Mouse (Mus musculus) heart, embryonic 13.5 days (tissue): ENCODE results near the gene Tor1a. TPM values are rescaled to one million over a fixed set of nuclear protein-coding genes. Genes with fewer than 3 reads are reported as not detected.

Experiments
- ATAC-seq: fragments of 200-750 bp; cut with Nextera tagmentation; 2 replicates; pipeline ENCODE4 v1.8.0; 2017; ENCODE audit warnings: moderate TSS enrichment; ENCODE audit not compliant: insufficient number of reproducible peaks, low FRiP score, low TSS enrichment; ENCODE audit errors: extremely low read depth
- H3K27ac ChIP-seq: fragments of 300-500 bp; sonication (generic); replicated peaks from 2 replicates; pipeline ENCODE4 v1.5.1; 2015; ENCODE audit warnings: moderate library complexity, mild to moderate bottlenecking, inconsistent platforms
- H3K27me3 ChIP-seq: fragments of 300-500 bp; sonication (generic); replicated peaks from 2 replicates; pipeline ENCODE4 v1.6.1; 2015; ENCODE audit warnings: mild to moderate bottlenecking, inconsistent platforms
- H3K36me3 ChIP-seq: fragments of 300-500 bp; sonication (generic); 2 replicates; pipeline ENCODE4 v1.6.1; 2015; ENCODE audit warnings: mild to moderate bottlenecking, inconsistent platforms
- H3K4me1 ChIP-seq: fragments of 300-500 bp; sonication (generic); 2 replicates; pipeline ENCODE4 v1.6.1; 2015; ENCODE audit warnings: inconsistent platforms
- H3K4me2 ChIP-seq: fragments of 300-500 bp; sonication (generic); 2 replicates; pipeline ENCODE4 v1.6.1; 2015; ENCODE audit warnings: inconsistent platforms, mild to moderate bottlenecking, moderate library complexity
- H3K4me3 ChIP-seq: fragments of 300-500 bp; sonication (generic); 2 replicates; pipeline ENCODE4 v1.5.1; 2015; ENCODE audit warnings: moderate library complexity, mild to moderate bottlenecking, inconsistent platforms
- H3K9ac ChIP-seq: fragments of 300-500 bp; sonication (generic); 2 replicates; pipeline ENCODE4 v1.6.1; 2015; ENCODE audit warnings: inconsistent platforms, mild to moderate bottlenecking, moderate library complexity
- H3K9me3 ChIP-seq: fragments of 300-500 bp; sonication (generic); 2 replicates; pipeline ENCODE4 v1.6.1; 2016; ENCODE audit warnings: inconsistent platforms
- WGBS: fragments of 180-500 bp; shearing (Covaris S2); methylation state at CpG from one replicate; pipeline ENCODE4 v1.1.7; 2015; ENCODE audit warnings: mixed read lengths; 5-methylcytosine and 5-hydroxymethylcytosine counted together
- polyA plus RNA-seq: library from polyadenylated mRNA; unstranded; fragments of >200 nt; fragmentation: Nextera tagmentation; extraction: Ambion mirVana; gene quantifications from 2 replicates; pipeline ENCODE4 v1.2.1, GENCODE M21; 2015

Gene Tor1a
- polyA plus RNA-seq, 1 experiment from 2014 or later = 55.1 TPM

DNA sequence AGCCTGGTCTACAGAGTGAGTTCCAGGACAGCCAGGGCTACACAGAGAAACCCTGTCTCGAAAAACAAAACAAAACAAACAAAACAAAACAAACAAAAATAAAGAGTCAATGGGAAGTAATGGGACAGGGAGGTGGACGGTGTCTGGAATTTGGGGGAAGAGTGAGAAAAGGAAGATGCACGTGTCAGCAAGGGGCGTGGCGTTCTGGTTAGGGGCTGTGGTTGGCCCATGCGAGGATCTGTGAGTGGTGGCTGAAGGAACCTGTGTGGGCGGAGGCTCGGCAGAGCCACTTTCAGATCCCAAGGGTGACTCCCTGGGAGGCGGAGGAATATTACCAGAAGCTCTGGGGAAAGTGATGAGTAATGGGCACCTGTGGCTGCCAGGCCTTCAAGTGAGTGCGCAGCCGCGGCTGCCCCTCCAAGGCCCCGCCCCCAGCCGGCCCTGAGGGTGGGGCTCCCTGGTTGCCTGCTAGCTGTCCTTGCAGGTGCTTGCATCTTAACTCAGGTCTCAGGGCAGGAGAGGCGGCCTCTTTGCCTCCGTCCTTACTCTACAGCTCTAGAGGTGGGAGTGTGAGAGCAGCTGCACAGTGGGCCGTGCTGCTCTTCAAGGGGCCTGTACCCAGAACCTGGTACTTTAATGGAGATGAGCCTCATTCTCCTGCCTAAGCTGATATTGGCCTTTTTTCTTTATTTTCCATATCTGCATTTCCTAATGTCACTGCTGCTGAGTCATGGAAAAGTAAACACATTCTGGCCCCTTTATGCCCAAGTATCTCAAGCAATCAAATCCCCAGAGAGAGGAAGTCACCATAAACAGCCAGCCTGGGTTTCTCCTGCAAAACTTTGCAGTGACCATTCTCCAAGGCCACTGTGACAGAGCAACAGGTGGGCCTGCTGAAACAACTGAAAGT is 17.6 kb upstream of the Tor1a start:
- peaks cover 6% of the 10 kb centered on the region; the same call in 1 of the 2 replicates for H3K36me3 ChIP-seq
- H3K4me1 ChIP-seq = peaks cover 45% of the 10 kb centered on the region
- H3K4me2 ChIP-seq = peak overlapping the region; percentile 46
- ATAC-seq = peak; percentile 14
- WGBS = 25% methylated on average over 17 of the region's 17 CpGs
- H3K4me3 ChIP-seq = peak overlapping the region; percentile 16; the same call in 1 of the 2 replicates
- no peaks in the 10 kb centered on the region for H3K27me3 ChIP-seq
- H3K9me3 ChIP-seq = no peaks in the 10 kb centered on the region
- 0 out of 2 replicates have a peak overlapping the region, but pooled peaks have one; percentile 12 for H3K27ac ChIP-seq
- peak overlapping the region; percentile 24; the same call in 1 of the 2 replicates for H3K9ac ChIP-seq

DNA sequence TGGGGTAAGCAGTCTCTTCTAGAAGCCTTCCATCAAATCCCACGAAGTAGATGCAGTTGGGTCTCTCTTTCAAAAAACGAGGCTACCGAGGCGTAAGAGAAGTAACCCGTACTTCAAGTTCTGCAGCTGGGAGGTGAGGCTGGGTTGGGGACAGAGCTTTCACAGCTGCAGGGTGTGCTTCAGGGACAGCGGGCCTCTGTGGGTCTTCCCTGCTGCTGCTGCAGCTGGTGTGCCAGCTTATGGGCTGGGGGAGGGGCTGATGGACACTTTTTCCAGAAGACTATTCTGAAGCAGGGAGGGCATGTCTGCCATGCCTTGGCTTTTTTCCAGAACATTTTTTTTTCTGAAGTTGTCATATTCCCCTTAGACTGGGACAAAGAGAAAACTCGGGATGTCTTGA is 15.3 kb upstream of the Tor1a start:
- H3K27ac ChIP-seq = peak overlapping the region; percentile 73; the same call in 1 of the 2 replicates
- WGBS = 46% methylated on average over 7 of the region's 7 CpGs

DNA sequence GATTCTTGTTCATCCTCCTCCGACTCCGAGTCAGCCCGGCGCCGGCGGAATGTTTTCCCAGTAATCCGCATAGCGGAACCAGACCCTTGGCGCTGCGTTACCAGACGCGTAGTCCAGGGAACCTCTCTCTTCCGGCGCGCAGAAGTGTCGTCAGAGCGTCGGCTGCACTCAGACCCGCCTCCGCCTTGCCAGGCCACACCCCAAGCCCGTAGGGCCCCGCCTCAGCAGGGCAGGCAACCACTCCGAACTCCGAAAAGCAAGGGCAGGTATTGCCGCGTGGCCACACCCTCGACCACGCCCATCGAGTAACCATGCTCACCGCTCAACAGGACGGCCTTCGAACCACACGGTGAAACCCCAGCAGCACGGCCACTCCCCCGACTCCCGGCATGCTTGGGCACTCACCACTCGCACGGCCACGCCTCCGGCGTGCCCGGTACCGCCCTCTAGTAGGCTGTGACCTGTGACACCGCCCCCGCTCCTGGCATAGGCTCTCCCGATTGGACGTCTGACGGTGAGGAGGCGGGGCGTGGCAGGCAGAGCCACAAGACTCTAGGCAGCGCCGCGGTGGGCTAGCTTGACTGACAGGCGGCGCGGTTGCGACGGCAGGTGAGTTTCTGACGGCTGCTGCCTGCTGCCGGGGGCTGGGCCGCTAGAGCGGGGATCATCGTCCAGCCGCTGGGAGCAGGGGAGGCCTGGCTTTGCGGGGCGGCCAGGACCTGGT is 14.2 kb upstream of the Tor1a start, which contains the start of the genes BC005624 and Usp20:
BC005624 (minus strand) TSS at position 412 of the 724 bp plus-strand sequence.
Usp20 (plus strand) TSS at position 490 of the 724 bp plus-strand sequence.
- Histone ChIP-seq H3K36me3 (peaks cover 33% of the 10 kb centered on the region), H3K4me1 (peaks cover 40% of the 10 kb centered on the region), H3K4me2 (peak within 1 kb of the TSS; percentile 88), H3K27ac (peak within 1 kb of the TSS; percentile 73), H3K27me3 (no peaks in the 10 kb centered on the region), H3K9me3 (no peaks in the 10 kb centered on the region), H3K4me3 (peak within 1 kb of the TSS; percentile 84), H3K9ac (peak within 1 kb of the TSS; percentile 88)
- under 1% methylated on average over 66 of the region's 66 CpGs for WGBS
- ATAC-seq = peak; percentile 98

More for the DNA sequence above, 15.3 kb upstream of the Tor1a start:
- Histone ChIP-seq H3K36me3 (peaks cover 23% of the 10 kb centered on the region), H3K9me3 (no peaks in the 10 kb centered on the region), H3K4me2 (peak overlapping the region; percentile 88), H3K27me3 (no peaks in the 10 kb centered on the region), H3K4me1 (peaks cover 45% of the 10 kb centered on the region), H3K9ac (peak overlapping the region; percentile 88), H3K4me3 (peak overlapping the region; percentile 84)
- no peak for ATAC-seq

DNA sequence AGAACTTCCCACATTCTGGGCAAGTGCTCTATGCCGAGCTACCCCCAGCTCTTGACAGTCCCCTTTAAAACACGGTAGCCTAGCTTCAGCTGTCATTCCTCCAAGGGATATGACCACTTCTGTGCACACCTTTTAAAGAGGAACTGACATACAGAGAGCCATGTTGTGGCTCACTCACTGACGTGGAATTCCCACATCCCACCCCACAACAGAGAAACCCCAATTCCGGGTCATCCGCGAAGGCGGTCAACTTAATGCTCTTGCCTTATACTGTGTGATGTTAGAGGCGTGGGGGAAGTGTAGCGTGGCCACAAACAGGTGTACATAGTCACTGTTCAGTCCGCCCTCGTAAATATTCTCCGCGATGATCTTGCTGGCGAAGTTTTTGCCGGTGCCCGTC is 907 bp downstream of the Tor1a start:
- no peak for ATAC-seq
- Histone ChIP-seq H3K9me3 (peaks cover 3% of the 10 kb centered on the region; the same call in 1 of the 2 replicates), H3K4me2 (peak overlapping the region; percentile 99), H3K4me1 (peaks cover 29% of the 10 kb centered on the region), H3K9ac (peak overlapping the region; percentile 96), H3K4me3 (peak overlapping the region; percentile 100), H3K36me3 (peaks cover 65% of the 10 kb centered on the region), H3K27me3 (no peaks in the 10 kb centered on the region), H3K27ac (0 out of 2 replicates have a peak overlapping the region, but pooled peaks have one; percentile 78)
- WGBS = 20% methylated on average over 16 of the region's 16 CpGs

DNA sequence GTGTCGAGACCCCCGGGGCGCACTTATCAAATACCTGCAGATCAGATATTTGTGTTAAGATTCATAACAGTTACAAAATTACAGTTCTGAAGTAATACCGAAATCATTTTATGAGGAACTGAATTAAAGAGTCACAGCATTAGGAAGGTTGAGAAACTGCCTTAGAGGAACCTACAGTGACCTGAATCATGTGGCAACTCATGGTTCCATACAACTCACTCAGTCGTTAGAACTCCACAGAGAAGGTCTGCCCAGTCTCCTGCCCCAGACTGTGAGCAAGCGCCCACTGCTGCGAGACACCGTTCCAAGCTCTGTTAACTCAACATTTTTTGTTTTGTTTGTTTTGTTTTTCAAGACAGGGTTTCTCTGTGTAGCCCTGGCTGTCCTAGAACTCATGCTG is 2.1 kb downstream of the Tor1a start:
- no peak for ATAC-seq
- Histone ChIP-seq H3K27me3 (no peaks in the 10 kb centered on the region), H3K9ac (no peak overlapping the region), H3K27ac (no peak overlapping the region), H3K4me2 (no peak overlapping the region), H3K4me3 (no peak overlapping the region), H3K9me3 (peaks cover 3% of the 10 kb centered on the region; the same call in 1 of the 2 replicates), H3K36me3 (peaks cover 69% of the 10 kb centered on the region), H3K4me1 (peaks cover 29% of the 10 kb centered on the region)
- 92% methylated on average over 8 of the region's 8 CpGs for WGBS

DNA sequence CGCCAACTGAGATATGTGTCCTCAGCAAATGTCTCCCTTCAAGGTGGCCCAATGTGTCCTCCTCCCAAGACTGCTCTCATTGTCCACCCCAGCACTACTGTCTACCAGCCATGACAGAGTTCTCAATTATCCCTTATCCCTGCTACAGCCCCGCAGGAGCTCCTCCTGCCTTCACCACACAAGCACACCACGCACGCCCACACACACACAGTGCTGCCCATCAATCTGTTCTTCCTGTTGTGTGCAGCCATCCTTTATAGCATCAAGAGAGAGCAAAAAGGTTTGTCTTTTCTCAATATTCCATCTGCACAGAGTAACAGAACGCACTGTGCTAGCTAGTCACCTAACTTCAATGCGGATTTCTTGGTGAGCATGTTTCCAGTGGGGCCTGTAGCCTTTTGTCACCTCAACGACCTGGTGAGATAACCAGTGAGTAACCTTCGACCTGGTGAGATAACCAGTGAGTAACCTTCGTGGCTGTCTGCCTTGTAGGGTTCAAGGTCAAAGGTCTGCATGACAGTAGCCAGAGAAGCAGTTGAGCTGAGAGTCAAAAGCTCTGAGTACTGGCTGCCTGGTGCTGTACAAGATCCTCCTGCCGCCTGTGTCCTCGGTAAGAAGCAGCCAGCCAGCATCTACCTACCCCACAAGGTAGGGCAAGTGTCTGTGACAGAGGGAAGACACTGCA is 5.0 kb downstream of the Tor1a start:
- H3K27ac ChIP-seq = no peak overlapping the region
- no peak overlapping the region for H3K9ac ChIP-seq
- no peak overlapping the region for H3K4me2 ChIP-seq
- 69% methylated on average over 11 of the region's 11 CpGs for whole genome bisulfite sequencing
- H3K4me1 ChIP-seq = peaks cover 29% of the 10 kb centered on the region
- no peak overlapping the region for H3K4me3 ChIP-seq
- H3K27me3 ChIP-seq = no peaks in the 10 kb centered on the region
- peaks cover 87% of the 10 kb centered on the region for H3K36me3 ChIP-seq
- H3K9me3 ChIP-seq = no peaks in the 10 kb centered on the region
- ATAC-seq = no peak

DNA sequence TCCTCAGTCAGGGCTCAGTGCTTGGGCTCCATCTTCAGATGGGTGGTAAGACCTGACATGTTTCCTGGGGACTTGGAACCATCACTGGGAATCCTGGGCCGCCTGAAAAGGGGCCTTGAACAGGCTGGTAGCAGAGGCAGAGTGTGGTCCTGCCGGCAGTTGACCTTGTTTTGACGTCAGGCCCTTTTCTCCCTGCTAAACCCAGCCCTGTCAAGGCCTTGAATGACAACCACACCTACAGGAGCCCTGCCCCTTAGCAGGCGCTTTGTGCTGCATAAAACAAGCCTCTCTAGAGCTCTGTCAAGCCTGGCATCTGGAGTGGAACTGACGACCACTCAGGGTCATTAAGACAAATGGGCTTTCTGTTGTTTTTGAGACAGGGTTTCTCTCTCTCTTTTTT is 7.9 kb downstream of the Tor1a start:
- Histone ChIP-seq H3K27ac (no peak overlapping the region), H3K4me3 (no peak overlapping the region), H3K27me3 (no peaks in the 10 kb centered on the region), H3K9me3 (no peaks in the 10 kb centered on the region), H3K36me3 (peaks cover 100% of the 10 kb centered on the region), H3K4me2 (no peak overlapping the region), H3K4me1 (peaks cover 19% of the 10 kb centered on the region), H3K9ac (no peak overlapping the region)
- ATAC-seq = no peak
- 37% methylated on average over 5 of the region's 5 CpGs for WGBS

DNA sequence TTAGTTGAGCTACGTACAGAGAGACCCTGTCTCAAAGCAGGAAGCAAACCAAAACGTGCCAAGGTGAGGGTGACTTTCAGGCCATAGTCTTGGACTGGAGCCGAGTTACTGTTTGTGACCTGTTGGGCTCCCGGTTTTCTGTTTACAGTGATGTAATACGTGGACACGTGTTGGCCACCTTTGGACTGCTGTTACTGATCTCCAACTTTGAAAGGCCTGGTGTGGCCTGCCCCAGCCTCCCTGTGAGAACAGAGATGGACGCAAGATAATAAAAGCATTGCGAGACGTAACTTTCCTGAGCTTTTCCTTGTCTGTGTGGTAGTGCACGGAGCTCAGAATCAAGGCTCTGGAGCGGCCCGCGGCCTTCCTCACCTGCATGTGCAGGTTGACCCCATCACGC is 9.0 kb downstream of the Tor1a start:
- Histone ChIP-seq H3K9me3 (no peaks in the 10 kb centered on the region), H3K4me1 (peaks cover 23% of the 10 kb centered on the region), H3K36me3 (peaks cover 89% of the 10 kb centered on the region), H3K4me2 (no peak overlapping the region), H3K27me3 (no peaks in the 10 kb centered on the region), H3K9ac (no peak overlapping the region), H3K4me3 (no peak overlapping the region), H3K27ac (no peak overlapping the region)
- WGBS = 89% methylated on average over 14 of the region's 14 CpGs
- ATAC-seq = no peak

DNA sequence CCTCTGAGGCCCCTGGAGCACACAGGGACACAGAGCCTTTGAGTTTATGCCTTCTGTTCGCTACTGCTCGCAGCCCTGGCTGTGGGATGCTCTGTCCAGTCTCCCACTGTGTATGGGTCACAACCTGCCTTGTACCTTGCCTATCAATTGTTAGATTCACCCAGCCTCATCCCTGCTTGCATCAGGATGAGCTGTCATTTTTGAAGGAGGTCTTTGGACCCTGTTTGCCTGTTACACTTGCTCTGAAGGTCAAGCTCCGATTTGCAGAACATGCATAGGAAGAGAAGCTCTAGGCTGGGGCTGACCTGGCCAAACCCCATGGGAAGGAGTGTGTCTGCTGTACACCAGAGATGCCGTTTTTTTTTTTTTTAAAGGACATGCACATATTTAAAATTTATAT is 10.2 kb downstream of the Tor1a start:
- no peak for ATAC-seq
- Histone ChIP-seq H3K4me3 (no peak overlapping the region), H3K9me3 (no peaks in the 10 kb centered on the region), H3K9ac (no peak overlapping the region), H3K36me3 (peaks cover 77% of the 10 kb centered on the region), H3K27ac (no peak overlapping the region), H3K4me1 (peaks cover 28% of the 10 kb centered on the region), H3K4me2 (no peak overlapping the region), H3K27me3 (no peaks in the 10 kb centered on the region)
- WGBS = 86% methylated on average over 4 of the region's 4 CpGs

DNA sequence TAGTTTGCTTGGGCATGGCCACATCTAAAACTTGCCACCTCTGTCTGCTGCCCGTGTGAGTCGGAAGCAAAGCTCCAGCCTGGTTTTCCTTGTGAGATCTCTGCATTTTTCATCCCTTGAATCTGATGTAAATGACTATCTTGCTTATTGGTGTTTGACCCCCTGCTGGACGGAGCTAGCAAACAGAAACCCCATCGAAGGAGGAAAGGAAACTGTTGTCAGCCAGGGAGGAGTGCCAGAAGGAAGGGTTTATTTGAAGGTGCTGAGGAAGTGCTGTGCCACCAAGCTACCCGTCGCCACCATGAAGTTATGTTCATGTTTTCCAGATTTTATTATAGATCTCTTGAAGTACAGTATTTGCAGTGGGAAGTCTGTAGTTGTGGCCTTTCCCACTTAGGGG is 12.9 kb downstream of the Tor1a start:
- H3K36me3 ChIP-seq = peaks cover 50% of the 10 kb centered on the region
- H3K9me3 ChIP-seq = no peaks in the 10 kb centered on the region
- peaks cover 31% of the 10 kb centered on the region for H3K4me1 ChIP-seq
- peak overlapping the region; percentile 92 for H3K4me2 ChIP-seq
- H3K4me3 ChIP-seq = peak overlapping the region; percentile 13; the same call in 1 of the 2 replicates
- WGBS = 61% methylated on average over 6 of the region's 6 CpGs
- peaks cover 2% of the 10 kb centered on the region; the same call in 1 of the 2 replicates for H3K27me3 ChIP-seq
- ATAC-seq = no peak
- peak overlapping the region; percentile 96 for H3K9ac ChIP-seq
- no peak overlapping the region for H3K27ac ChIP-seq
